Mouse (Mus musculus): ENCODE measurements around the gene Mst1r. TPM values are rescaled to one million over a fixed set of nuclear protein-coding genes. Genes with fewer than 3 reads are reported as not detected.
A peak's percentile ranks its signal among the peaks of the same experiment; 100 is the strongest.

Gene Mst1r
- total and polyA plus RNA-seq, 3 experiments: 133 to 149 TPM; not detected in 1

DNA sequence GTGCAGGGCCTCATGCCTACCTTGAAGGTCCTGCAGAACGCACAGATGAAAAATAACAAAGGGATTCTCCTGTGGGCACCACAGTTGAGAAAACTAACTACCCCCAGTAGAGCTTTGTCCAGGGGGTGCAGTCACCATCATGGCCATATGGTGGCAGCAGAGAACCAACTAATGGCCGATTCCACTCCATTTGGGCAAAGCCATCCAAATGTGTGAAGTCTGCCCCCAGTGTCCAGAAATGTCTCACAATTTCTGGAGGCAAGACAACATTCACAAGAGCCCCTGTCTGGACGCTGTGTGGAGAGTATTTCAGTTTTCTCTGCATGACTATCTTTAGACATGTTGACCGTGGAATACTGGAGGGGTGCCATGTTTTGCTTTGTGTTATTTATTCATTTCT is 1.9 kb upstream of the Mst1r start:
- H3K79me2 ChIP-seq (ENCODE audit: control insufficient read depth, insufficient read depth, low read length, poor library complexity): no peaks in the 10 kb centered on the region; the same call in 1 of the 2 replicates
- peaks cover 5 to 30% of the 10 kb centered on the region in 2 experiments for H3K4me1 ChIP-seq (ENCODE audit: control insufficient read depth in 1 of 2, insufficient read depth in 2 of 2, low read length in 2 of 2)
- TF ChIP-seq BHLHE40 (IDR thresholded peaks at IDR 0.05; ENCODE audit: borderline replicate concordance, low read depth, low read length) (no peak), MEF2A (IDR thresholded peaks at IDR 0.05; ENCODE audit: extremely low read depth, insufficient replicate concordance, low read depth, low read length, poor library complexity, severe bottlenecking) (no peak), USF2 (IDR thresholded peaks at IDR 0.05; ENCODE audit: borderline replicate concordance in 1 of 2, insufficient read depth in 1 of 2, low read depth in 1 of 2, low read length in 2 of 2) (no peak), MAFK (IDR thresholded peaks at IDR 0.05; ENCODE audit: borderline replicate concordance, low read depth, low read length) (no peak), ZC3H11A (IDR thresholded peaks at IDR 0.05; ENCODE audit: low read depth, low read length) (peak; percentile 93), SMC3 (IDR thresholded peaks at IDR 0.05; ENCODE audit: low read depth, low read length) (peak; percentile 94), RAD21 (IDR thresholded peaks at IDR 0.05; ENCODE audit: low read depth, low read length) (no peak; the same call in none of the 2 replicates), MYB (IDR thresholded peaks at IDR 0.05; ENCODE audit: low read depth, low read length) (no peak), TBP (IDR thresholded peaks at IDR 0.05; ENCODE audit: low read depth, low read length) (peak; percentile 55; the same call in 1 of the 2 replicates), HCFC1 (IDR thresholded peaks at IDR 0.05; ENCODE audit: low read depth, low read length) (no peak), SIN3A (IDR thresholded peaks at IDR 0.05; ENCODE audit: low read length) (peak; percentile 74), CHD1 (IDR thresholded peaks at IDR 0.05; ENCODE audit: low read depth, low read length) (no peak), JUND (IDR thresholded peaks at IDR 0.05; ENCODE audit: low read depth, low read length) (no peak), EP300 (IDR thresholded peaks at IDR 0.05; ENCODE audit: low read depth in 1 of 2, low read length in 2 of 2) (no peak), POLR2A (IDR thresholded peaks at IDR 0.05; ENCODE audit: control insufficient read depth in 1 of 2, insufficient read depth in 1 of 2, low read depth in 1 of 2, low read length in 2 of 2, poor library complexity in 1 of 2) (no peak), NRF1 (IDR thresholded peaks at IDR 0.05; ENCODE audit: insufficient read depth, low read depth, low read length, poor library complexity, severe bottlenecking) (no peak), ZKSCAN1 (IDR thresholded peaks at IDR 0.05; ENCODE audit: low read depth, low read length) (no peak), MYC (IDR thresholded peaks at IDR 0.05; ENCODE audit: low read depth, low read length) (no peak), POLR2AphosphoS2 (IDR thresholded peaks at IDR 0.05; ENCODE audit: low read length) (no peak), KAT2A (conservative IDR thresholded peaks at IDR 0.05; ENCODE audit: low read depth, low read length) (no peak), TAL1 (IDR thresholded peaks at IDR 0.05; ENCODE audit: low read length) (no peak), MXI1 (IDR thresholded peaks at IDR 0.05; ENCODE audit: low read depth, low read length) (peak; percentile 42; the same call in 1 of the 2 replicates), POLR2AphosphoS5 (IDR thresholded peaks at IDR 0.05; ENCODE audit: borderline replicate concordance, low read depth, low read length) (no peak), RCOR1 (IDR thresholded peaks at IDR 0.05; ENCODE audit: low read depth, low read length) (no peak), ETS1 (IDR thresholded peaks at IDR 0.05; ENCODE audit: low read depth, low read length) (no peak), ELF1 (IDR thresholded peaks at IDR 0.05; ENCODE audit: low read depth, low read length) (no peak), TCF12 (IDR thresholded peaks at IDR 0.05; ENCODE audit: low read depth, low read length) (no peak), CTCF (IDR thresholded peaks at IDR 0.05 in 2 of 3, conservative IDR thresholded peaks at IDR 0.05 in 1 of 3; ENCODE audit: control insufficient read depth in 1 of 3, insufficient read depth in 1 of 3, low read depth in 2 of 3, low read length in 3 of 3, poor library complexity in 1 of 3, severe bottlenecking in 1 of 3) (peak; percentile 90 to 100 (median 96); a peak in 5 of 6 replicates), MAZ (IDR thresholded peaks at IDR 0.05; ENCODE audit: low read depth, low read length) (0 out of 2 replicates have a peak, but pooled peaks have one; percentile 44), NELFE (IDR thresholded peaks at IDR 0.05; ENCODE audit: low read depth, low read length) (no peak)
- no peak overlapping the region for H3K27ac ChIP-seq (ENCODE audit: control insufficient read depth, low read depth, low read length)
- H3K27me3 ChIP-seq (ENCODE audit: control insufficient read depth in 1 of 2, insufficient read depth in 2 of 2, low read length in 2 of 2): no peaks in the 10 kb centered on the region
- DNase-seq (ENCODE audit: low read depth, low spot score): peak; percentile 92
- no peak overlapping the region for H3K9ac ChIP-seq (ENCODE audit: control insufficient read depth, low read depth, low read length, poor library complexity, severe bottlenecking)
- peaks cover 0 to 20% of the 10 kb centered on the region in 2 experiments; a peak in 2 of 4 replicates for H3K36me3 ChIP-seq (ENCODE audit: control insufficient read depth in 1 of 2, insufficient read depth in 2 of 2, low read length in 2 of 2)
- H3K4me3 ChIP-seq (ENCODE audit: control insufficient read depth in 1 of 2, insufficient read depth in 1 of 2, low read depth in 2 of 2, low read length in 2 of 2): no peak overlapping the region
- H3K9me3 ChIP-seq (replicated peaks; ENCODE audit: insufficient read depth, low read length): no peaks in the 10 kb centered on the region

All from MEL (cell line).